Mouse (Mus musculus): ENCODE measurements around the gene Gnpat. TPM values are rescaled to one million over a fixed set of nuclear protein-coding genes. Genes with fewer than 3 reads are reported as not detected.

The Gnpat gene
- polyA plus RNA-seq, 1 experiment from 2014 or later = 91.6 TPM

DNA sequence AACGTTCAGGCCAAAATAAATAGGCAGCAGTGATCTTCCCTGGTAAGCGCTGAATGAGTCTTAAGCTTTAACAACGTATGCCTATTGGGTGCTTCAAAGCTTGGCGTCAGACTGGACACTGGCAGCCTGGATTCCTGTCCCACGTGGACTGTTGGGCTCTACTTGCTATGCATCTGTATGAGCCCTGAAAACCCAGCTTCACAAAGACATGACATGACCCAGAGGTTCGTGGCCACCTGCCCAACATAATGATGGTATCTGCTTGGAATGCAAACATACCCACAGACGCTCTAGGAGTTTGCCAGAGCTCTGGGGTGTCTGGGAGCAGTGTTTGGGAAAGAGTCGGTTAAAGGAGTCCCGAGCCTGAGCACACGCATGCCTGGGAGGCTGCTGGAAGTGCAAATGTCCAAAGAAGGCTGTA lies 63.5 kb downstream of the Gnpat start:
- H3K27me3 ChIP-seq = no peaks in the 10 kb centered on the region
- ATAC-seq (ENCODE audit: insufficient number of reproducible peaks, insufficient read depth, low FRiP score, low TSS enrichment, low read depth) = no peak
- H3K9me3 ChIP-seq = no peaks in the 10 kb centered on the region
- WGBS = 80% methylated on average over 10 of the region's 10 CpGs
- H3K4me2 ChIP-seq = no peak overlapping the region
- H3K9ac ChIP-seq = no peak overlapping the region
- no peak overlapping the region for H3K27ac ChIP-seq
- H3K4me1 ChIP-seq = 0 out of 2 replicates have a peak, but pooled peaks cover 12% of the 10 kb centered on the region
- H3K36me3 ChIP-seq = peaks cover 17% of the 10 kb centered on the region; the same call in 1 of the 2 replicates
- H3K4me3 ChIP-seq = no peak overlapping the region

GRCm38 (mm10) chr8:124929006-124929405 lies 66.2 kb downstream of the Gnpat start:
- H3K4me2 ChIP-seq = no peak overlapping the region
- 0 out of 2 replicates have a peak, but pooled peaks cover 6% of the 10 kb centered on the region for H3K4me1 ChIP-seq
- H3K4me3 ChIP-seq = no peak overlapping the region
- peaks cover 17% of the 10 kb centered on the region; the same call in 1 of the 2 replicates for H3K36me3 ChIP-seq
- ATAC-seq (ENCODE audit: insufficient number of reproducible peaks, insufficient read depth, low FRiP score, low TSS enrichment, low read depth) = no peak
- H3K9ac ChIP-seq = no peak overlapping the region
- H3K27me3 ChIP-seq = no peaks in the 10 kb centered on the region
- no peak overlapping the region for H3K27ac ChIP-seq
- no peaks in the 10 kb centered on the region for H3K9me3 ChIP-seq
- 76% methylated on average over 11 of the region's 11 CpGs for whole genome bisulfite sequencing

DNA sequence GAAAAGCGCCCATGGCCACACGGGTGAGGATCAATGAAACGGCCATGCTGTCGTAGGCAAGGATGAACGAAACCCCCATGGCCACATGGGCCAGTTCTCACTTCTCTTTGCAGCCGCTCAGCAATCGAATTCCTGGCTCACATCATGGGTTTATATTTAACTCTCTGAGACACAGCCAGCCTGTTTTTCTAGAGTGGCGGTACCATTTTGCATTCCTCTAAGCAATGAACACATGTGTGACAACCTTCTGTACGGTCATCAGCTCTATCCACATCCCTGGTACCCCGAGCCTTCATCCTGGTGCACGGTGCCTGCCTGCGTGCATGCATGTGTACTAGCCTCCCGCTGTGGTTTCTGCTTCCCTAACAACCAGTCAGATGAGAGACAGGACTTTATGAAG lies 67.3 kb downstream of the Gnpat start:
- ATAC-seq (ENCODE audit: insufficient number of reproducible peaks, insufficient read depth, low FRiP score, low TSS enrichment, low read depth) = no peak
- 91% methylated on average over 13 of the region's 13 CpGs for WGBS
- H3K4me1 ChIP-seq = 0 out of 2 replicates have a peak, but pooled peaks cover 6% of the 10 kb centered on the region
- peaks cover 17% of the 10 kb centered on the region; the same call in 1 of the 2 replicates for H3K36me3 ChIP-seq
- no peaks in the 10 kb centered on the region for H3K27me3 ChIP-seq
- H3K4me2 ChIP-seq = no peak overlapping the region
- H3K27ac ChIP-seq = no peak overlapping the region
- no peak overlapping the region for H3K9ac ChIP-seq
- no peak overlapping the region for H3K4me3 ChIP-seq
- H3K9me3 ChIP-seq = no peaks in the 10 kb centered on the region

DNA sequence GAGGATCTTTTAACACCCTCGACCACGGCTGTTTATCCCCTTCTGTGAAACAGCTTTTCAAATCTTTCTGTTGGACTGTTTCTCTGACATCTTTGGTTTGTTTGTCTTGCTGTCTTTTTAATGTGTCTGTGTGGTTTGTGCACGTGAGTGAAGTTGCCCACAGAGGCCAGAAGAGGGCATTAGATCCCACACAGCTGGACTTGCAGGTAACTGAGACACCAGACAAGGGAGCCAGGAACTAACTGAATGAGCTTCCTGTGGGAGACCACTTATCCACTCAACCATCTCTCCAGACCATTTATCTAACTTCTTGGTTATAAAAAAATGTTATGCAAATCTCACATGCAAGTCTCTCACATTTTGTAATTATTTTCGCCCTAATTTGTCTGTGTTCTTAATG lies 67.8 kb downstream of the Gnpat start:
- no peak overlapping the region for H3K9ac ChIP-seq
- no peak overlapping the region for H3K4me3 ChIP-seq
- no peak overlapping the region for H3K4me2 ChIP-seq
- WGBS = 81% methylated on average over 4 of the region's 4 CpGs
- no peaks in the 10 kb centered on the region for H3K9me3 ChIP-seq
- H3K4me1 ChIP-seq = 0 out of 2 replicates have a peak, but pooled peaks cover 6% of the 10 kb centered on the region
- peaks cover 12% of the 10 kb centered on the region; the same call in 1 of the 2 replicates for H3K36me3 ChIP-seq
- H3K27me3 ChIP-seq = no peaks in the 10 kb centered on the region
- ATAC-seq (ENCODE audit: insufficient number of reproducible peaks, insufficient read depth, low FRiP score, low TSS enrichment, low read depth) = no peak
- H3K27ac ChIP-seq = no peak overlapping the region

GRCm38 (mm10) chr8:124932435-124932834 lies 69.6 kb downstream of the Gnpat start:
- no peak for ATAC-seq (ENCODE audit: insufficient number of reproducible peaks, insufficient read depth, low FRiP score, low TSS enrichment, low read depth)
- H3K4me1 ChIP-seq = 0 out of 2 replicates have a peak, but pooled peaks cover 6% of the 10 kb centered on the region
- no peak overlapping the region for H3K27ac ChIP-seq
- no peaks in the 10 kb centered on the region for H3K9me3 ChIP-seq
- H3K27me3 ChIP-seq = no peaks in the 10 kb centered on the region
- no peak overlapping the region for H3K4me3 ChIP-seq
- WGBS = 80% methylated on average over 3 of the region's 3 CpGs
- H3K9ac ChIP-seq = no peak overlapping the region
- H3K4me2 ChIP-seq = no peak overlapping the region
- H3K36me3 ChIP-seq = peaks cover 14% of the 10 kb centered on the region; the same call in 1 of the 2 replicates

GRCm38 (mm10) chr8:124935116-124935515 lies 72.3 kb downstream of the Gnpat start:
- no peak overlapping the region for H3K27ac ChIP-seq
- no peak overlapping the region for H3K4me3 ChIP-seq
- H3K9ac ChIP-seq = no peak overlapping the region
- no peak overlapping the region for H3K4me2 ChIP-seq
- H3K27me3 ChIP-seq = no peaks in the 10 kb centered on the region
- 87% methylated on average over 5 of the region's 5 CpGs for WGBS
- ATAC-seq (ENCODE audit: insufficient number of reproducible peaks, insufficient read depth, low FRiP score, low TSS enrichment, low read depth) = no peak
- H3K36me3 ChIP-seq = peaks cover 27% of the 10 kb centered on the region
- no peaks in the 10 kb centered on the region for H3K9me3 ChIP-seq
- no peaks in the 10 kb centered on the region for H3K4me1 ChIP-seq

DNA sequence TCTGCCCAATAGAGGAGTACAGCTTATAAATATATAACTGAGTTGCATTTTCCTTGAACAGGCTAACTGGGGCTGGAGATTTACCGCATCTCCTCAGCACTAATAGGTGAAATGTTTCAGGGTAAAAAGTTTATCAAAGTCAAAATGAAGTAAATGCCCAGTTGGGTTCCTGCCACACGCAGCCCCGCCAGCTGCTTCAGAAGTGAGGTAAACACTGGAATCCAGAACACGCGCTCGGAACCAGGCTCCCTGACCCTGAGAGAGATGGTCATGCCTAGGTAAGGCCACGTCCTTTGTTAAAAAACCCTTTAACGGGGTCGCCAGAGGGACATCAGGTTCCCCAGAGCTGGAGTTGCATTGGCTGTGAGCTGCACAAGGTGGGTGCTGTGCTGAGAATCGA lies 73.9 kb downstream of the Gnpat start:
- Histone ChIP-seq H3K9ac (no peak overlapping the region), H3K4me2 (no peak overlapping the region), H3K4me3 (no peak overlapping the region), H3K4me1 (no peaks in the 10 kb centered on the region), H3K9me3 (no peaks in the 10 kb centered on the region), H3K27me3 (no peaks in the 10 kb centered on the region), H3K27ac (no peak overlapping the region), H3K36me3 (peaks cover 38% of the 10 kb centered on the region)
- ATAC-seq (ENCODE audit: insufficient number of reproducible peaks, insufficient read depth, low FRiP score, low TSS enrichment, low read depth) = no peak
- 98% methylated on average over 10 of the region's 10 CpGs for WGBS

- no peaks in the 10 kb centered on the region for H3K4me1 ChIP-seq
- ATAC-seq (ENCODE audit: insufficient number of reproducible peaks, insufficient read depth, low FRiP score, low TSS enrichment, low read depth) = no peak
- H3K27me3 ChIP-seq = no peaks in the 10 kb centered on the region
- no peaks in the 10 kb centered on the region for H3K9me3 ChIP-seq
- no peak overlapping the region for H3K9ac ChIP-seq
- H3K27ac ChIP-seq = no peak overlapping the region
- H3K4me3 ChIP-seq = no peak overlapping the region
- peaks cover 40% of the 10 kb centered on the region for H3K36me3 ChIP-seq
- WGBS = 87% methylated on average over 4 of the region's 4 CpGs
- no peak overlapping the region for H3K4me2 ChIP-seq
Observed at GRCm38 (mm10) chr8:124937293-124937692, 74.5 kb downstream of the Gnpat start.

Other genes starting within 250 kb of the Gnpat start
- 29.0 and 29.9 TPM in 2 replicates for gene 2310022B05Rik, start 199.7 kb upstream of the Gnpat start, polyA plus RNA-seq (2015; fragmentation: Nextera tagmentation; extraction: Ambion mirVana)
- 39.5 and 39.6 TPM in 2 replicates for gene Ttc13, start 141.1 kb upstream of the Gnpat start, polyA plus RNA-seq (2015; fragmentation: Nextera tagmentation; extraction: Ambion mirVana)
- gene Arv1, start 140.9 kb upstream of the Gnpat start, polyA plus RNA-seq (2015; fragmentation: Nextera tagmentation; extraction: Ambion mirVana) = 27.0 and 30.1 TPM in 2 replicates
- gene Fam89a, start 111.2 kb upstream of the Gnpat start, polyA plus RNA-seq (2015; fragmentation: Nextera tagmentation; extraction: Ambion mirVana) = 2.8 and 2.9 TPM in 2 replicates
- 0.18 and 0.19 TPM in 2 replicates for gene Trim67, start 69.9 kb upstream of the Gnpat start, polyA plus RNA-seq (2015; fragmentation: Nextera tagmentation; extraction: Ambion mirVana)
- gene 2810004N23Rik, start 87 bp downstream of the Gnpat start, polyA plus RNA-seq (2015; fragmentation: Nextera tagmentation; extraction: Ambion mirVana) = 52.7 and 53.9 TPM in 2 replicates
- 9.4 and 9.9 TPM in 2 replicates for gene Exoc8, start 34.7 kb downstream of the Gnpat start, polyA plus RNA-seq (2015; fragmentation: Nextera tagmentation; extraction: Ambion mirVana)
- gene Sprtn, start 34.9 kb downstream of the Gnpat start, polyA plus RNA-seq (2015; fragmentation: Nextera tagmentation; extraction: Ambion mirVana) = 10.4 and 10.7 TPM in 2 replicates
- gene Egln1, start 86.3 kb downstream of the Gnpat start, polyA plus RNA-seq (2015; fragmentation: Nextera tagmentation; extraction: Ambion mirVana) = 15.0 and 16.3 TPM in 2 replicates
- 136 and 149 TPM in 2 replicates for gene Tsnax, start 150.0 kb downstream of the Gnpat start, polyA plus RNA-seq (2015; fragmentation: Nextera tagmentation; extraction: Ambion mirVana)
- 3.0 and 3.3 TPM in 2 replicates for gene Disc1, start 191.2 kb downstream of the Gnpat start, polyA plus RNA-seq (2015; fragmentation: Nextera tagmentation; extraction: Ambion mirVana)